Mouse (Mus musculus) myocyte (in vitro differentiated cells): Measurements from ENCODE around the gene Fto. TPM values are rescaled to one million over a fixed set of nuclear protein-coding genes. Genes with fewer than 3 reads are reported as not detected.

Source experiments
- H3K27me3 ChIP-seq: one replicate; pipeline ENCODE4 v1.6.1; 2011; ENCODE audit not compliant: control insufficient read depth, insufficient read depth, insufficient read length
- H3K36me3 ChIP-seq: one replicate; pipeline ENCODE4 v1.6.1; 2011; ENCODE audit not compliant: control insufficient read depth, insufficient read depth
- H3K4me2 ChIP-seq: one replicate; pipeline ENCODE4 v1.6.1; 2011; ENCODE audit warnings: low read depth, control low read depth
- H3K4me3 ChIP-seq: one replicate; pipeline ENCODE4 v1.5.1; 2011; ENCODE audit warnings: mild to moderate bottlenecking, control low read depth, moderate library complexity
- H3K79me2 ChIP-seq: one replicate; pipeline ENCODE4 v1.6.1; 2011; ENCODE audit not compliant: control insufficient read depth, insufficient read depth
- H3ac ChIP-seq: one replicate; pipeline ENCODE4 v1.6.1; 2011; ENCODE audit not compliant: control insufficient read depth, insufficient read length
- CEBPB ChIP-seq: IDR thresholded peaks from 2 replicates; pipeline ENCODE4 v1.6.1; 2011; ENCODE audit warnings: mild to moderate bottlenecking, moderate library complexity; ENCODE audit not compliant: poor library complexity, insufficient read depth, severe bottlenecking
- E2F4 ChIP-seq: IDR thresholded peaks from one replicate; pipeline ENCODE4 v1.6.1; 2011; ENCODE audit warnings: mild to moderate bottlenecking, control low read depth, moderate library complexity; ENCODE audit not compliant: insufficient read depth
- MAX ChIP-seq: IDR thresholded peaks from one replicate; pipeline ENCODE4 v1.6.1; 2011; ENCODE audit warnings: low read depth, mild to moderate bottlenecking, control low read depth
- MYOD1 ChIP-seq, 3 experiments: IDR thresholded peaks; one replicate each; pipeline ENCODE4 v1.6.1; 2011; ENCODE audit warnings: control low read depth in 2 of 3, low read depth in 2 of 3, mild to moderate bottlenecking in 2 of 3, moderate library complexity in 1 of 3; ENCODE audit not compliant: insufficient read length in 2 of 3, control insufficient read depth in 1 of 3
- MYOG ChIP-seq, 3 experiments: IDR thresholded peaks; one replicate each; pipeline ENCODE4 v1.6.1; 2011; ENCODE audit warnings: control low read depth in 2 of 3, low read depth in 2 of 3, mild to moderate bottlenecking in 2 of 3; ENCODE audit not compliant: insufficient read length in 2 of 3, control insufficient read depth in 1 of 3, insufficient read depth in 1 of 3
- POLR2A ChIP-seq: IDR thresholded peaks from one replicate; pipeline ENCODE4 v1.6.1; 2011; ENCODE audit warnings: low read depth, mild to moderate bottlenecking, control low read depth, moderate library complexity; ENCODE audit not compliant: insufficient read length
- POLR2AphosphoS2 ChIP-seq: IDR thresholded peaks from one replicate; pipeline ENCODE4 v1.6.1; 2011; ENCODE audit warnings: low read depth, control low read depth; ENCODE audit not compliant: insufficient read length
- REST ChIP-seq: IDR thresholded peaks from one replicate; pipeline ENCODE4 v1.6.1; 2011; ENCODE audit warnings: mild to moderate bottlenecking, control low read depth, moderate library complexity; ENCODE audit not compliant: insufficient read depth, insufficient read length
- SRF ChIP-seq: IDR thresholded peaks from one replicate; pipeline ENCODE4 v1.6.1; 2011; ENCODE audit warnings: low read depth; ENCODE audit not compliant: control insufficient read depth, insufficient read length
- TCF12 ChIP-seq: IDR thresholded peaks from one replicate; pipeline ENCODE4 v1.6.1; 2011; ENCODE audit warnings: mild to moderate bottlenecking, control low read depth; ENCODE audit not compliant: poor library complexity, insufficient read depth, severe bottlenecking
- TCF3 ChIP-seq: IDR thresholded peaks from one replicate; pipeline ENCODE4 v1.6.1; 2011; ENCODE audit warnings: low read depth, control low read depth; ENCODE audit not compliant: insufficient read length
- USF1 ChIP-seq: IDR thresholded peaks from one replicate; pipeline ENCODE4 v1.6.1; 2011; ENCODE audit warnings: low read depth, mild to moderate bottlenecking, control low read depth, moderate library complexity
- polyA plus RNA-seq: library from polyadenylated mRNA; unstranded; fragments of >200 nt; fragmentation: generic; extraction: Trizol; gene quantifications from one replicate; pipeline ENCODE4 v1.2.1, GENCODE M21; 2012; ENCODE audit warnings: missing spikeins

Gene Fto
- polyA plus RNA-seq, 1 experiment, result 74.1 TPM

DNA sequence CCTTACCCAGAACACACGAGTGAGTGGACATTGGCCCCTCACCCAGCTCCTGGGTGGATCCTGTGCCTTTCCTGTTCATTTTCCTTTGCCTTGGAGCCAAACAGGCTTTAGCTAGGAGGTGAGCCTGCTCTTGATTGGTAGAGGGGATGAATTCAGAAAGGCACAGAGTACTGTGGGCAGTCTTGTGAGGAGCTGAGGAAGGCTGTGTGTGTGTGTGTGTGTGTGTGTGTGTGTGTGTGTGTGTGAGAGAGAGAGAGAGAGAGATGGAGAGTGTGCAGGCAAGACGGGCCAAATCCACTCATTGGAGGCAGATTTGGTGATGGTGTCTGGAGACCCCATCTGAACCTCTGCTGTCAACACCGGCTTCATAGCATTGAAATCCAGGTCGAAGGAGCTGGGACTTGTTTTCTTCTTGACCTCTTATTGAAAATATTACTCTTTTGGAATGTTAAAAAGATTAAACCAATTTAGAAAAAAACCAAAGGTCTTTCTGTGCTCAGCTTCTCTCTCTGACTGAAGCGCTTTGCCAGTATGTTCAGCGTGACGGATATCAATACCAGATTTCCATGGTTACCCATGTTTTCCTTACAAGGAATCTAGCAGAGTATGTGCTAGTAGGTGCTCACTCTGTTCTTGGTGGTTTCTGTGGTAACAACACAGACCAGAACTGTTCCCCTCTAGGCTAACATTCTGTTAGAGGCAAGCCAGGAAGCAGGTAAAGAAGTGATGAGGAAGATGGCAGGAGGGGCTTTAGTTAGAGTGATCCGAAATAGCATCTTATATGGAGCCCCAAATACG, 59.7 kb downstream of the Fto start:
- TF ChIP-seq E2F4 (no peak), TCF12 (no peak), MYOG (IDR thresholded peaks at IDR 0.05; ENCODE audit: control insufficient read depth in 1 of 3, insufficient read depth in 1 of 3, insufficient read length in 2 of 3, low read depth in 2 of 3) (no peak), TCF3 (no peak), REST (no peak), MAX (no peak)
- Histone ChIP-seq H3ac (no peak overlapping the region), H3K79me2 (peaks cover 38% of the 10 kb centered on the region), H3K4me3 (no peak overlapping the region), H3K4me2 (no peak overlapping the region), H3K36me3 (no peaks in the 10 kb centered on the region), H3K27me3 (no peaks in the 10 kb centered on the region)

DNA sequence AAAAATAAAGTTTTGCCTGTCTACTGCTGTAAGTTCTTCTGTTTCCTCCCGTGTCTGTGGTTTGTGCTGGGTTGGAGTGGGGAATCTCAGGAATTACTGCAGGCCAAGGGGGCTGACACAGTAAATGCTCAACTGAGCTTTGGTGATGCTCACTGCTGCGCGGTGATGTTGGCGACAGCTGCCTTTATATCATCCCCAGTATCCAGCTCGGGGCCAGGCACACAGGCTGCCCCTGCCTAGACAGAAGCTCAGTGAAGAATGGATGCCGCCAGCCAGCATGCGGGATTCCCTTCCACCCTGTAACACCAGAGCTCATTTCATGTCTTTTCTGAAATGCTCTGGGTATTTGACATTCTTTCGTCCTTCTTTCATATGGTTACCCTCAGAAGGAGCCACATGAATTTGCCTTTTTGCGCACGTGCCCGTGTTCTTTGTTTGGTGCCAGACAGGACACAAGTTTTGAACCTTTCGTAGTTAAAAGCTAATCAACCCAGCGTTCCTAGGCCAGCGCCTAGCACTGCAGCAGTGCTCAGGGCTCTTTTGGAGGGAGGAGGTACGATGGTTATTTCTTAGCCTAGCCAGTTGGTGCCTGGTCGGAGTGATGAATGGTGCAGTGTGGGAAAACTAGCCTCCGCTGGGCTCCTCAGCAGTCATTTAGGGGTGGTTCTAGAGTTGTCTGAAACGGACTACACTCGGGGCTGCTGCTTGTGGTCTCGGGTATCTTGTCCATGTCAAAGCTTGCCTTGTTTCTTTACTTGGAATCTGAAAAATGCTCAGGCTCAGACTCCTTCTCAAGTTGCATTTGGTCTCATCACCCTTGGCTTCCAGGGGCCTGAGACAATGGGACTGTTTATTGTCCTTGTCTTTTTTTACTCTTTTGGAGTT, 62.0 kb downstream of the Fto start:
- Histone ChIP-seq H3K36me3 (no peaks in the 10 kb centered on the region), H3K27me3 (no peaks in the 10 kb centered on the region), H3K4me3 (no peak overlapping the region), H3K79me2 (peaks cover 44% of the 10 kb centered on the region), H3K4me2 (peak overlapping the region; percentile 52), H3ac (no peak overlapping the region)
- TF ChIP-seq REST, result no peak
- peak; percentile 53; the same call in 1 of the 2 replicates for TF ChIP-seq CEBPB
- peak in 2 of 3 experiments; percentile 45 to 65 for TF ChIP-seq MYOG (IDR thresholded peaks at IDR 0.05; ENCODE audit: control insufficient read depth in 1 of 3, insufficient read depth in 1 of 3, insufficient read length in 2 of 3, low read depth in 2 of 3)
- TF ChIP-seq POLR2AphosphoS2, result no peak
- TF ChIP-seq SRF, result no peak
- no peak for TF ChIP-seq USF1
- TF ChIP-seq TCF3, result no peak
- TF ChIP-seq TCF12, result no peak
- TF ChIP-seq MYOD1 (IDR thresholded peaks at IDR 0.05; ENCODE audit: control insufficient read depth in 1 of 3, insufficient read length in 2 of 3, low read depth in 2 of 3), result peak in 2 of 3 experiments; percentile 62 to 63
- TF ChIP-seq E2F4, result no peak
- no peak for TF ChIP-seq MAX
- no peak for TF ChIP-seq POLR2A

DNA sequence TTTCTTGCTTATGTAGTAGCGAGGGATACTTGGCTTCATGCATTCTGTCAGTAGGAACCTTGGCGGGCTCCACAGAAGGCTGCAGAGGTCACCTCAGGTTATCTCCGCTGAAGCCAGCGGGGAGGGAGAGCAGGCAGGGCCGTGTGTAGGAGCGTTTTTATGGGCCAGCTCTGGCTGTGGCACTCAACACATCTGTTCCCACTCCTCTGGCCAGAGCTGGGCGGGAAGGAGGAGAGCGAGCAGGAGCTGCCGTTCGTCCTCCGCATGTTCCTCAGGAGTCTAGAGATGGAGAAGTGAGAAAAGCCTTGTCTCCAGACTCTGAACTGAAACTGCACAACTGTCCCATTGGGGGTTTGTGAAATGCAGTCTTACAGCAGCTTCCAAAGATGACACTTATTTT, 63.5 kb downstream of the Fto start:
- peak overlapping the region; percentile 52 for H3K4me2 ChIP-seq
- no peaks in the 10 kb centered on the region for H3K27me3 ChIP-seq
- H3ac ChIP-seq, result no peak overlapping the region
- TF ChIP-seq MAX (no peak), MYOG (IDR thresholded peaks at IDR 0.05; ENCODE audit: control insufficient read depth in 1 of 3, insufficient read depth in 1 of 3, insufficient read length in 2 of 3, low read depth in 2 of 3) (peak in 1 of 3 experiments; percentile 46), CEBPB (no peak), MYOD1 (IDR thresholded peaks at IDR 0.05; ENCODE audit: control insufficient read depth in 1 of 3, insufficient read length in 2 of 3, low read depth in 2 of 3) (peak in 2 of 3 experiments; percentile 26 to 42), POLR2A (no peak)
- no peak overlapping the region for H3K4me3 ChIP-seq
- no peaks in the 10 kb centered on the region for H3K36me3 ChIP-seq
- H3K79me2 ChIP-seq, result peaks cover 54% of the 10 kb centered on the region

DNA sequence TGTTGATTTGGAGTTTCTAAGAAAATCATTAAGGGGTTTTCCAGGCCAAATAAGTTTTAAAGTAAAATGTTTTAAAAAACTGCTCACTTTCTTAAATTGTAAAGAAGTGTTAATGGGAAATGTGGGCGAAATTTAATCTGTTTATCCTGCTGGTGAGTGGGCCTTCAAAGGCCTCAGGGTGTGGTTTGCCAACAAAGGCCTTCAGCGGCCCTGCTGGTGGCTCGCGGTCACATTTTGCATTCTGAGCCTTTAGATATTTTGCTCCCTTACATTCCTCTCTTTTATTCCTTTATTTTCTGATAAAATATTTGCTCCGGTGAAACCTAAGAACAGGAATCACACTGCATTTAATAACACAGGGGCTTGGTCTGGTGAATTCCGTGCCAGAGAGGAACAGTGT, 64.0 kb downstream of the Fto start:
- Histone ChIP-seq H3ac (no peak overlapping the region), H3K27me3 (no peaks in the 10 kb centered on the region), H3K4me3 (no peak overlapping the region), H3K4me2 (peak overlapping the region; percentile 52), H3K79me2 (peaks cover 58% of the 10 kb centered on the region), H3K36me3 (no peaks in the 10 kb centered on the region)
- TF ChIP-seq USF1, result no peak
- TF ChIP-seq POLR2A, result no peak
- TF ChIP-seq CEBPB, result no peak
- no peak for TF ChIP-seq TCF3
- TF ChIP-seq REST, result no peak
- TF ChIP-seq SRF, result no peak
- TF ChIP-seq MAX, result no peak
- TF ChIP-seq MYOG (IDR thresholded peaks at IDR 0.05; ENCODE audit: control insufficient read depth in 1 of 3, insufficient read depth in 1 of 3, insufficient read length in 2 of 3, low read depth in 2 of 3), result no peak
- no peak for TF ChIP-seq TCF12
- no peak for TF ChIP-seq E2F4
- no peak for TF ChIP-seq POLR2AphosphoS2
- TF ChIP-seq MYOD1 (IDR thresholded peaks at IDR 0.05; ENCODE audit: control insufficient read depth in 1 of 3, insufficient read length in 2 of 3, low read depth in 2 of 3), result no peak
